Mouse (Mus musculus) cerebellum, adult 2 months (tissue): ENCODE results near the gene Urb1. TPM values are rescaled to one million over a fixed set of nuclear protein-coding genes. Genes with fewer than 3 reads are reported as not detected.

Experiments
- DNase-seq, 2 experiments: peaks; one replicate each; pipeline ENCODE4 v3.0.0; 2021
- H3K27ac ChIP-seq: fragments of 200-500 bp; 2 replicates; pipeline ENCODE4 v1.5.1; 2012; ENCODE audit warnings: low read length, control low read depth, inconsistent platforms; ENCODE audit not compliant: insufficient read depth
- H3K27me3 ChIP-seq: fragments of 200-500 bp; 2 replicates; pipeline ENCODE4 v1.6.1; 2012; ENCODE audit warnings: inconsistent platforms, mild to moderate bottlenecking, low read length, moderate library complexity; ENCODE audit not compliant: control insufficient read depth, insufficient read depth
- H3K4me1 ChIP-seq: fragments of 200-500 bp; 2 replicates; pipeline ENCODE4 v1.6.1; 2011; ENCODE audit warnings: low read length; ENCODE audit not compliant: control insufficient read depth, insufficient read depth
- H3K4me3 ChIP-seq: fragments of 200-500 bp; replicated peaks from 2 replicates; pipeline ENCODE3; 2011; ENCODE audit warnings: mild to moderate bottlenecking, low read depth, low read length, control low read depth; ENCODE audit not compliant: insufficient read depth
- CTCF ChIP-seq: fragments of 200-500 bp; IDR thresholded peaks from 2 replicates; pipeline ENCODE4 v1.5.1; 2011; ENCODE audit warnings: low read depth, mild to moderate bottlenecking, control low read depth, low read length, moderate library complexity, borderline replicate concordance; ENCODE audit not compliant: insufficient read depth
- POLR2A ChIP-seq: fragments of 200-500 bp; IDR thresholded peaks from 2 replicates; pipeline ENCODE4 v1.6.1; 2011; ENCODE audit warnings: low read length, control low read depth, borderline replicate concordance; ENCODE audit not compliant: insufficient read depth
- WGBS: fragments of 180-500 bp; shearing (Covaris S2); methylation state at CpG from one replicate; pipeline ENCODE4 v1.1.7; 2018; 5-methylcytosine and 5-hydroxymethylcytosine counted together
- polyA plus RNA-seq: library from polyadenylated mRNA; depleted of rRNA; stranded (reverse); fragments of >200 nt; gene quantifications from 2 replicates; pipeline ENCODE4 v1.2.3, GENCODE M21; 2012; rRNA removed

The Urb1 gene
- polyA plus RNA-seq, 1 experiment: 4.9 TPM

DNA sequence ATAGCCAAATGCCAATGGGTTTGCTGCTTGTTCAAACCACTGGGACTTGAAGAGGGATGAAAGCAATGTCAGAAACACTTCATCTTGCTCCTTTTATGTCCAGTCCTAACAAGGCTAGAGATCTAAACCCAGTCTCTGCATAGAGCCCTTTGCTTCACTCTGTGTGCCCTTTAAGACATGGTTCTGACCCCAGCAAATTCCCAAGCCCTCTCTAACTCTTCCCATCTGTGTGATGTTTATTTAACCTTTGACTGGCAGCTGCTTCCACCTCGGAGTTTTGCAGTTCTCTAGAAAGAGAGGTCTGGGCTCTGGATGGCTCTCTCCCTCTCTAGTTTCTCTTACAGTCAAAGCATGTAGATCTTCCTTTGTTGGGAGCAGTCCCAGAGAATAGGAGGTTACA lies 106.6 kb downstream of the Urb1 start:
- TF ChIP-seq CTCF (no peak), POLR2A (no peak)
- H3K4me3 ChIP-seq: no peak overlapping the region
- H3K27me3 ChIP-seq: no peaks in the 10 kb centered on the region
- DNase-seq: no peak
- WGBS: 38% methylated on average over 1 of the region's 1 CpGs
- no peak overlapping the region for H3K27ac ChIP-seq
- no peaks in the 10 kb centered on the region for H3K4me1 ChIP-seq

DNA sequence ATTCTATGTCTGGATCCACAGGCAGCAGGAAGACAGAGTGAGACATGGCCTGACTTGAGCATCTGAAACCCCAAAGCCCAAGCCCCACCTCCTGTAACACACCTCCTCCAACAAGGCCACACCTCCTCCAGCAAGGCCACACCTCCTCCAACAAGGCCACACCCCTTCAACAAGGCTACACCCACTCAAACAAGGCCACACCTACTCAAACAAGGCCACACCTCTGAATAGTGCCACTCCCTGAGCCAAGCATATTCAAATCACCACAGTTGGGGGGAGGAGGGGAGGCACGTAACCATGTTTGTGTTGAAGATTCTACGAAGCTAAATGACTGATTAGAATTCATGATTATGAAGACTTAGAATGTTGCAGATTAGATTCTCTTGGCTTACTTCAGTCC lies 108.7 kb downstream of the Urb1 start:
- TF ChIP-seq CTCF: no peak
- TF ChIP-seq POLR2A: no peak
- no peak for DNase-seq
- Histone ChIP-seq H3K4me3 (no peak overlapping the region), H3K27me3 (no peaks in the 10 kb centered on the region), H3K4me1 (no peaks in the 10 kb centered on the region), H3K27ac (no peak overlapping the region)
- WGBS: 97% methylated on average over 2 of the region's 2 CpGs

Other genes with a start within 250 kb of the Urb1 start
- gene Mis18a, start 83.0 kb downstream of the Urb1 start, polyA plus RNA-seq: 6.5 and 8.6 TPM in 2 replicates
- gene Mrap, start 72.2 kb downstream of the Urb1 start, polyA plus RNA-seq: 0.13 and 0.51 TPM in 2 replicates
- gene Eva1c, start 16.3 kb upstream of the Urb1 start, polyA plus RNA-seq: 2.2 and 3.2 TPM in 2 replicates
- 27.7 and 32.7 TPM in 2 replicates for gene Cfap298, start 124.7 kb upstream of the Urb1 start, polyA plus RNA-seq
- gene Synj1, start 200.9 kb upstream of the Urb1 start, polyA plus RNA-seq: 151 and 159 TPM in 2 replicates
- 155 and 168 TPM in 2 replicates for gene Paxbp1, start 234.1 kb upstream of the Urb1 start, polyA plus RNA-seq